Mouse (Mus musculus) monocyte, adult 5-6 weeks (primary cell): Measurements from ENCODE around the gene Nup107. TPM values are rescaled to one million over a fixed set of nuclear protein-coding genes. Genes with fewer than 3 reads are reported as not detected.

Experiments used
- ATAC-seq: fragments of 153-309, 156-312 bp; replicated peaks from 2 replicates; pipeline ENCODE4 v1.8.0; 2017; ENCODE audit warnings: mild to moderate bottlenecking; ENCODE audit not compliant: low TSS enrichment, insufficient number of reproducible peaks, severe bottlenecking, poor library complexity, low FRiP score
- total RNA-seq: library from RNA; stranded (forward); fragments of 200-1000, 200-491, 200-594 nt; gene quantifications from 3 replicates; pipeline ENCODE4 v1.2.3, GENCODE M21; 2017

The Nup107 gene
- 62.6 to 83.6 TPM (median 77.5 TPM) in 3 replicates for total RNA-seq

GRCm38 (mm10) chr10:117792141-117793091, at the start of gene Nup107:
Nup107 (minus strand) TSS chr10:117792705.
- ATAC-seq, result peak; percentile 89

- no peak for ATAC-seq
Observed at GRCm38 (mm10) chr10:117841765-117842164, 49.3 kb upstream of the Nup107 start.

- no peak for ATAC-seq
Observed at GRCm38 (mm10) chr10:117840431-117840995, 48.0 kb upstream of the Nup107 start.

GRCm38 (mm10) chr10:117839737-117840136, 47.2 kb upstream of the Nup107 start:
- no peak for ATAC-seq

- ATAC-seq, result peak; percentile 52
Observed at GRCm38 (mm10) chr10:117838924-117839323, 46.4 kb upstream of the Nup107 start.

GRCm38 (mm10) chr10:117836354-117836753, 43.8 kb upstream of the Nup107 start:
- peak; percentile 72 for ATAC-seq

GRCm38 (mm10) chr10:117835453-117835852, 42.9 kb upstream of the Nup107 start:
- ATAC-seq, result no peak

- 0 out of 2 replicates have a peak, but pooled peaks have one; percentile 11 for ATAC-seq
Observed at GRCm38 (mm10) chr10:117830797-117831196, 38.3 kb upstream of the Nup107 start.

- peak; percentile 36; the same call in 1 of the 2 replicates for ATAC-seq
Observed at GRCm38 (mm10) chr10:117829472-117830155, 37.1 kb upstream of the Nup107 start.

- no peak; the same call in 1 of the 2 replicates for ATAC-seq
Observed at GRCm38 (mm10) chr10:117829022-117829421, 36.5 kb upstream of the Nup107 start.

GRCm38 (mm10) chr10:117828536-117828935, 36.0 kb upstream of the Nup107 start:
- no peak for ATAC-seq

GRCm38 (mm10) chr10:117824647-117825046, 32.1 kb upstream of the Nup107 start:
- no peak for ATAC-seq

- no peak for ATAC-seq
Observed at GRCm38 (mm10) chr10:117824139-117824538, 31.6 kb upstream of the Nup107 start.

GRCm38 (mm10) chr10:117823321-117823720, 30.8 kb upstream of the Nup107 start:
- ATAC-seq, result no peak

GRCm38 (mm10) chr10:117818600-117818999, 26.1 kb upstream of the Nup107 start:
- ATAC-seq, result peak; percentile 53

GRCm38 (mm10) chr10:117816721-117817120, 24.2 kb upstream of the Nup107 start:
- ATAC-seq, result 0 out of 2 replicates have a peak, but pooled peaks have one; percentile 5

- ATAC-seq, result no peak
Observed at GRCm38 (mm10) chr10:117812501-117812900, 20.0 kb upstream of the Nup107 start.

- no peak for ATAC-seq
Observed at GRCm38 (mm10) chr10:117811555-117811954, 19.1 kb upstream of the Nup107 start.

- ATAC-seq, result no peak
Observed at GRCm38 (mm10) chr10:117810506-117810905, 18.0 kb upstream of the Nup107 start.
